Mouse (Mus musculus) liver, postnatal 0 days (tissue): ENCODE data around the gene Paf1. TPM values are rescaled to one million over a fixed set of nuclear protein-coding genes. Genes with fewer than 3 reads are reported as not detected.
A peak's percentile ranks its signal among the peaks of the same experiment; 100 is the strongest.

Experiments
- ATAC-seq: fragments of 200-750 bp; cut with Nextera tagmentation; 2 replicates; pipeline ENCODE4 v1.8.0; 2017; ENCODE audit warnings: mild to moderate bottlenecking, moderate library complexity
- DNase-seq: peaks from one replicate; pipeline ENCODE4 v3.0.0-alpha.2; 2016
- H3K27ac ChIP-seq: fragments of 300-500 bp; sonication (generic); 2 replicates; pipeline ENCODE4 v1.5.1; 2014; ENCODE audit warnings: antibody characterized with exemption, moderate library complexity, mild to moderate bottlenecking, low read depth
- H3K27me3 ChIP-seq: fragments of 300-500 bp; sonication (generic); 2 replicates; pipeline ENCODE4 v1.6.1; 2014; ENCODE audit warnings: low read length, control low read depth, mixed read lengths; ENCODE audit not compliant: insufficient read depth
- H3K36me3 ChIP-seq: fragments of 300-500 bp; sonication (generic); replicated peaks from 2 replicates; pipeline ENCODE4 v1.6.1; 2014; ENCODE audit warnings: mild to moderate bottlenecking, control low read depth, low read length, moderate library complexity, mixed read lengths; ENCODE audit not compliant: insufficient read depth
- H3K4me1 ChIP-seq: fragments of 300-500 bp; sonication (generic); 2 replicates; pipeline ENCODE4 v1.6.1; 2014; ENCODE audit warnings: antibody characterized with exemption, mild to moderate bottlenecking, control low read depth; ENCODE audit not compliant: insufficient read depth
- H3K4me2 ChIP-seq: fragments of 300-500 bp; sonication (generic); 2 replicates; pipeline ENCODE4 v1.6.1; 2014; ENCODE audit warnings: low read depth, mild to moderate bottlenecking, low read length, moderate library complexity, mixed read lengths
- H3K4me3 ChIP-seq: fragments of 300-500 bp; sonication (generic); 2 replicates; pipeline ENCODE4 v1.5.1; 2014; ENCODE audit warnings: low read depth, low read length
- H3K9ac ChIP-seq: fragments of 300-500 bp; sonication (generic); replicated peaks from 2 replicates; pipeline ENCODE4 v1.6.1; 2014; ENCODE audit warnings: mild to moderate bottlenecking, moderate library complexity
- H3K9me3 ChIP-seq: fragments of 300-500 bp; sonication (generic); 2 replicates; pipeline ENCODE4 v1.6.1; 2016; ENCODE audit warnings: mild to moderate bottlenecking, control low read depth, low read length, mixed read lengths
- CTCF ChIP-seq: sonication (generic); IDR thresholded peaks from 2 replicates; pipeline ENCODE4 v1.5.1; 2016; ENCODE audit warnings: antibody characterized with exemption, low read depth
- EP300 ChIP-seq: IDR thresholded peaks from 2 replicates; pipeline ENCODE4 v1.6.1; 2016; ENCODE audit warnings: antibody characterized with exemption, low read depth, mild to moderate bottlenecking
- WGBS: fragments of 180-500 bp; shearing (Covaris S2); extraction: QIAGEN DNeasy Blood & Tissue Kit; methylation state at CpG from one replicate; pipeline ENCODE4 v1.1.7; 2014; ENCODE audit not compliant: insufficient replicate concordance; 5-methylcytosine and 5-hydroxymethylcytosine counted together
- polyA plus RNA-seq: library from polyadenylated mRNA; unstranded; fragments of >200 nt; fragmentation: Nextera tagmentation; extraction: Ambion mirVana; gene quantifications from 2 replicates; pipeline ENCODE4 v1.2.1, GENCODE M21; 2015

Paf1 gene
- polyA plus RNA-seq, 1 experiment from 2014 or later, result 21.1 TPM

DNA sequence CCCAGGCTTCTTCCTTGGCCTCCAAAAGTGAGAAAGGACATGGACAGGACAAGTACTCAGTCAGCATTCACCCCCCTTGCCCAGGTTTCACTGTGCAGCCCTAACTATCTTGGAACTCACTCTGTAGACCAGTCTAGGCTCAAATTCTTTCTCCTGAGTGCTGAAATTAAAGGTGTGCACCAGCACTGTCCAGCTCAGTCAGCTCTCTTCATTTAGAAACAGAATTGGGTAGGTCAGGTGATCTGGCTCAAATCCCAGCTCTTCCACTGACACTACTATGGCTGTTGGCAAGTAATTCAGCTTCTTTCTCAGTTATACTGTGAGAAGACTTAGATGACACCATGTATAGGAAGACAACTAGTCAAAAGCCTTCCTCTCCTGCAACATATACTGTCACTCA is 35.0 kb downstream of the Paf1 start:
- peaks cover 20% of the 10 kb centered on the region for H3K4me1 ChIP-seq
- no peak overlapping the region for H3K4me2 ChIP-seq
- TF ChIP-seq CTCF, result no peak
- TF ChIP-seq EP300, result no peak
- no peaks in the 10 kb centered on the region for H3K9me3 ChIP-seq
- no peaks in the 10 kb centered on the region for H3K27me3 ChIP-seq
- DNase-seq (no peak), ATAC-seq (no peak)
- no peak overlapping the region for H3K27ac ChIP-seq
- no peak overlapping the region for H3K9ac ChIP-seq
- peaks cover 18% of the 10 kb centered on the region for H3K36me3 ChIP-seq
- H3K4me3 ChIP-seq, result no peak overlapping the region

DNA sequence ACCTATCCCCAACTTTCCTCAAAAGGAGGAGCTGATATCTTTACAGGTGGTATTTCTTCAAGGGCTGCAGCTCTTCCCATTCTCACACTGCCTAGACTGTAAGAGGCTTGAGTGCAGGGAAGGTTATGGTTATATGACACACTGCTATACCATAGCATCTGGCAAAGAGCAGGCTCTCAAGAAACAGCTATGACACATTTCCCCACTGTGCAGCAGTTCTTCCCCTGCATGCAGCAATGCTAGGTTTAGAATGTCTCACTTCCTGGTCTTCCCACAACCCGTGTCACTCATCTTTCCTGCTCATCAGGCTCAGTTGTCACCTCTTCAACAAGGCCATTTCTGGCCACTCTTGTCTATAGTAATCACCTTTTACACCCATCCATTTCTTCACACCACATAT is 37.8 kb downstream of the Paf1 start:
- peaks cover 48% of the 10 kb centered on the region for H3K4me1 ChIP-seq
- H3K27ac ChIP-seq, result peak overlapping the region; percentile 16; the same call in 1 of the 2 replicates
- 58% methylated on average over 1 of the region's 1 CpGs for WGBS
- H3K4me2 ChIP-seq, result no peak overlapping the region
- no peak overlapping the region for H3K4me3 ChIP-seq
- H3K9me3 ChIP-seq, result no peaks in the 10 kb centered on the region
- ATAC-seq (no peak), DNase-seq (no peak)
- peaks cover 10% of the 10 kb centered on the region; the same call in 1 of the 2 replicates for H3K36me3 ChIP-seq
- TF ChIP-seq CTCF, result no peak
- no peak for TF ChIP-seq EP300
- H3K9ac ChIP-seq, result no peak overlapping the region
- no peaks in the 10 kb centered on the region for H3K27me3 ChIP-seq

DNA sequence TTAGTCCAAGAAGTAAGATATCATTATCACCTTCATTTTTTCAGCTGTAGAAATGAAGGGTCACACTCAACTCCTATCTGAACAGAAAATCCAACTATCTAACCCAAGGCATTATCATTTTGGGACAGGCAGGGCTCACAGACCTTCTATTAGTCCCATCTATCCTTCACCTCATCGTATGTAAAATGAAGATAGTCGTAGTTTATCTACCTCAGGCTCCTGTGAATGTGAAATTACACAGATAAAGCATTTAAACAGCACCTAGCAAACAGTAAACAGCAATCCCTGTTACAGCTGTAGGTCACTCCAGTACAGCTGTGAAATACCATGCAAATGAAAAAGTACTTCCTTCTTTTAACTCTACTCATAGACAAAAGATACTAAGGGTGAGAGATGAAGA is 39.5 kb downstream of the Paf1 start:
- H3K9me3 ChIP-seq, result no peaks in the 10 kb centered on the region
- H3K4me3 ChIP-seq, result no peak overlapping the region
- H3K27me3 ChIP-seq, result no peaks in the 10 kb centered on the region
- no peak for DNase-seq
- 64% methylated on average over 2 of the region's 2 CpGs for WGBS
- H3K4me2 ChIP-seq, result peak overlapping the region; percentile 45
- no peak overlapping the region for H3K9ac ChIP-seq
- ATAC-seq, result no peak
- peak overlapping the region; percentile 11 for H3K27ac ChIP-seq
- TF ChIP-seq CTCF, result no peak
- peak; percentile 94 for TF ChIP-seq EP300
- peaks cover 10% of the 10 kb centered on the region; the same call in 1 of the 2 replicates for H3K36me3 ChIP-seq
- H3K4me1 ChIP-seq, result peaks cover 53% of the 10 kb centered on the region

DNA sequence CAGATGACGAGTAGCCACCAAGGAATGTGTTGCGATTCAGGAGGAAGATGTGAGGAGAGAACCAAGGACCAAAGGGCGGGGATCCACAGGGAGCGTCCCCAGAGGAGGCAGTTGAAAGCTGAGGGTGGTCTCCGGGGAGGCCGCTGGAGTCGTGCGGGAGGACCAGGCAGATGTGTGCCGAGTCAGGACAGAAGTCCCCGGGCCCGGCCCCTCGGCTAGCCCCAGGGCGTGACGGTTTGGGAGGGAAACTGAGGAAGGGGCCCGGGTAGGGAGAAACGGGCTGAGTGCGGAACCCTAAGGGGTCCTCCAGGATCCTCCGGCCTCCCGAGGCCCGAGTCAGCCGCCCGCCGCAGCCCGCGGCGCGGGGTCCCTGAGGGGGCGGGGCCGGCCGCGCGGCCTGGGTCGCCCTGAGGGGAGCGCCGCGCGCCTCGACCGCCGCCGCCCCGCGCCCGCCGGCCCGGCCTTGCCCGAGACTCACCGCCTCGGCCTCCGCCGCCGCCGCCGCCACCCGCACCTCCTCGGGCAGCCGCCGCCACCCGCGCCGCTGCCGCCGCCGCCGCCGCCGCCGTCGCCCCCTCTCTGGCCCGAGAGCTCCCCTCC is 43.0 kb downstream of the Paf1 start:
- Histone ChIP-seq H3K4me3 (peak overlapping the region; percentile 91), H3K4me1 (peaks cover 52% of the 10 kb centered on the region), H3K4me2 (peak overlapping the region; percentile 97), H3K9ac (peak overlapping the region; percentile 96), H3K27ac (peak overlapping the region; percentile 66), H3K9me3 (no peaks in the 10 kb centered on the region), H3K36me3 (peaks cover 5% of the 10 kb centered on the region; the same call in 1 of the 2 replicates), H3K27me3 (no peaks in the 10 kb centered on the region)
- DNase-seq, result peak; percentile 43
- TF ChIP-seq CTCF (no peak), EP300 (no peak)
- peak; percentile 2; the same call in 1 of the 2 replicates for ATAC-seq
- WGBS, result under 1% methylated on average over 24 of the region's 70 CpGs

DNA sequence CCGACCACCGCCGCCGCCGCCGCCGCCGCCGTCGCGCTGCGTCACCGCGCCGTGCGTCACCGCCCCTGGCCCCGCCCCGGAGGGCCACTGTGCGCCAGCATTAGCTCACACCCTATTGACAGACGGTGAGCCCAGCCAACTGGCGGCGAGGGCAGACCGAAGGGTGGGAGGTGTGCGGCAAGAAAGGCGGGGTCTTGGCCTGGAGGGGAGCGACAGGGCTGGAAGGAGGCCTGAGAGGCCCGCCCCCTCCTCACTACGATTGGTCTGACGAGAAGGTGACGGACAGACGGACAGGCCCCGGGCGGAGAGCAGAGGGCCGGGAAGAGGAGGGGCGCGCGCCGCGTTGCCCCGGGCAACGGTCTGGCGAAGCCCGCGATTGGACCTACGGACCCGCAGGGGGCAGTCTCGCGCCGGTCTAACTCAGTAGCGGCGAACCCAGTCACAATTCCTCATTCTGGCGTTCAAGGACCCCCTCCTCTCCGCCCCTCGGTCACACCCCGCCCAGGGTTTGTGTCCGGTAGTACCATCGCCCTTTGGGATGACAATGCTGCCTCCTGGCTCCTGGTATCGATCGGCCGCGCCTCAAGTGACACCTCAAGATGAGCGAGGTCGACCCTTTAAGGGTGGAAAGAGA is 43.6 kb downstream of the Paf1 start:
- ATAC-seq, result peak; percentile 96
- DNase-seq, result peak; percentile 99
- H3K36me3 ChIP-seq, result peaks cover 3% of the 10 kb centered on the region; the same call in 1 of the 2 replicates
- H3K27me3 ChIP-seq, result no peaks in the 10 kb centered on the region
- H3K4me2 ChIP-seq, result peak overlapping the region; percentile 97
- H3K4me1 ChIP-seq, result peaks cover 50% of the 10 kb centered on the region
- WGBS, result 2% methylated on average over 51 of the region's 64 CpGs
- peak overlapping the region; percentile 91 for H3K4me3 ChIP-seq
- H3K27ac ChIP-seq, result peak overlapping the region; percentile 90
- H3K9ac ChIP-seq, result peak overlapping the region; percentile 96
- TF ChIP-seq EP300, result no peak
- peak; percentile 84 for TF ChIP-seq CTCF
- no peaks in the 10 kb centered on the region for H3K9me3 ChIP-seq

DNA sequence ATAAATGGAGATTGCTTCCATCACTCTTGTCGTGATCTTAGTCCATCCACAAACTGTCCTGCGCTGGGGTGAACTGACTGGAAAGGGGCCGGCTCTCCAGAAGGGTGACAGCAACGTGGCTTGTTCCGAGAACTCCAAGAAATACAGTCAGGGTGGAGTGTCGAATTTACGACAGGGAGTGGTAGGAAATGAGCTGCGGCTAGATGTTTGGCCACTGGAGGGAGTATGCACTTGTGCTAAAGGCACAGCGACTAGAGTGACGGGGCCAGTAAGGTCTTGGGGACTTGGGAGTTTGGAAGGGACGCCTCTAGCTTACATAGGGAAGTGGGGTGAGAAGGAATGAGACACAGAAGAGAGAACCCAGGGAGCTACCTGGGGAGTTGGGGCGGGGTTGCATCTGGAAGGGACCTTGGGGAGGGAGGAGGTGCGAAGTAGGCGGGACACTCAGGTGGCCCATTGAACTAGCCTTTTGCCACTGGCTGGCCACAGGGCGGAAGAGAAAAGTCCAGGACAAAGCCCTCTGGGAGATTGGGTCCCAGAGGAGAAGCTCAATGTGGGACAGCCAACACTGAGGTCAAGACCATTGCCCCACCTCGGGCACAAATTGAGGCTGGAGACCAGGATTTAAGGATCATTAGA is 44.3 kb downstream of the Paf1 start, which contains the start of gene Gmfg:
TSS of gene Gmfg (plus strand) at position 516 of the 639 bp plus-strand sequence.
- Histone ChIP-seq H3K27ac (peak within 1 kb of the TSS; percentile 90), H3K27me3 (no peaks in the 10 kb centered on the region), H3K9me3 (no peaks in the 10 kb centered on the region), H3K4me3 (peak within 1 kb of the TSS; percentile 91), H3K4me2 (peak within 1 kb of the TSS; percentile 91), H3K36me3 (peaks cover 1% of the 10 kb centered on the region; the same call in 1 of the 2 replicates), H3K4me1 (peaks cover 47% of the 10 kb centered on the region), H3K9ac (peak within 1 kb of the TSS; percentile 72)
- peak; percentile 86 for DNase-seq
- ATAC-seq, result peak; percentile 59
- WGBS, result 5% methylated on average over 16 of the region's 16 CpGs
- TF ChIP-seq CTCF (peak; percentile 93), EP300 (no peak)
